Mouse (Mus musculus): ENCODE measurements around the gene Slc1a5. TPM values are rescaled to one million over a fixed set of nuclear protein-coding genes. Genes with fewer than 3 reads are reported as not detected.

Gene Slc1a5
- polyA plus RNA-seq, 1 experiment from 2014 or later: 8.8 TPM

DNA sequence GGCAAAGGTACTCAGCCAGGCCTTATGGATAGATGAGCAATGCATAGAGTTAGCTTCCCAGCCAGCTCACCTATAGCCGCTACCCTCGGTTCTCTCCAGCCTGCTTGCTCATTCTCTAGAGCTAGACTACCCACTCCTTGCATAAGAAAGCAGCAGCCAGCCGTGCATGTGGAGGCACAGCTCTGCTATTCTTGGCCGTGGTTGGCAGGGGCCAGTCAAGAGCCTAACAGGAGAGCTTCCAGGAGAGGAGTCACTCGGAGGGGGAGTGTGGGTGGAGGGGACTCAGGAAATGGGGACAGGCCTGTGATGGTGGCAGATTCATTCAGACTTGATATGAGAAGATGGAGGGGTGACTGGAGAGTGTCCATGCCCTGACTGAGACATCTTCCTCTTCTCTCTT lies 42.6 kb downstream of the Slc1a5 start:
- 0 out of 2 replicates have a peak overlapping the region, but pooled peaks have one; percentile 2 for H3K9ac ChIP-seq
- no peak overlapping the region for H3K4me2 ChIP-seq
- no peaks in the 10 kb centered on the region for H3K9me3 ChIP-seq
- 79% methylated on average over 5 of the region's 5 CpGs for WGBS
- H3K4me3 ChIP-seq: no peak overlapping the region
- H3K27ac ChIP-seq (replicated peaks): no peak overlapping the region
- no peaks in the 10 kb centered on the region for H3K27me3 ChIP-seq
- no peak for ATAC-seq (ENCODE audit: low read depth)
- H3K4me1 ChIP-seq (replicated peaks): peaks cover 56% of the 10 kb centered on the region
- H3K36me3 ChIP-seq: peaks cover 64% of the 10 kb centered on the region

DNA sequence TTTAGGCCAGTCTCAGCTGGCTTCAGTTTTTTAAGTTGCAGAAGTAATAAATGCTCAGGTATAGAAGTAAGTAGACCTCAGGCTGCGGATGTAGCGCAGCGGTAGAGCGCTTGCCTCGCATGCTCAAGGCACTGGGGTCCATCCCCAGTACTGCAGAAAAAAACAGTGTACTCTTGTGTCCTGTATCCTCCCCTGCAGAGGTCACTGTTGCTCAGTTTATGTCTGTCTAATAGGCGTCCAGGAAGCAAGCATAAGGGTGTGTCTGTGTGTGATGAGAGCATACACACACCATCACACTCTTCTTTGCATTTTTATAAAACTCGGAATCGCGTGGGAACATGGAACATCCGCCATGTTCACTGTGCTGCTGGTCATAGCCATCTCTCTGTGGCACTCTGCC lies 44.6 kb downstream of the Slc1a5 start:
- Histone ChIP-seq H3K36me3 (peaks cover 85% of the 10 kb centered on the region), H3K4me1 (replicated peaks) (peaks cover 35% of the 10 kb centered on the region), H3K4me2 (no peak overlapping the region), H3K27ac (replicated peaks) (no peak overlapping the region), H3K9ac (no peak overlapping the region), H3K9me3 (no peaks in the 10 kb centered on the region), H3K27me3 (no peaks in the 10 kb centered on the region), H3K4me3 (no peak overlapping the region)
- WGBS: 83% methylated on average over 10 of the region's 10 CpGs
- ATAC-seq (ENCODE audit: low read depth): no peak

DNA sequence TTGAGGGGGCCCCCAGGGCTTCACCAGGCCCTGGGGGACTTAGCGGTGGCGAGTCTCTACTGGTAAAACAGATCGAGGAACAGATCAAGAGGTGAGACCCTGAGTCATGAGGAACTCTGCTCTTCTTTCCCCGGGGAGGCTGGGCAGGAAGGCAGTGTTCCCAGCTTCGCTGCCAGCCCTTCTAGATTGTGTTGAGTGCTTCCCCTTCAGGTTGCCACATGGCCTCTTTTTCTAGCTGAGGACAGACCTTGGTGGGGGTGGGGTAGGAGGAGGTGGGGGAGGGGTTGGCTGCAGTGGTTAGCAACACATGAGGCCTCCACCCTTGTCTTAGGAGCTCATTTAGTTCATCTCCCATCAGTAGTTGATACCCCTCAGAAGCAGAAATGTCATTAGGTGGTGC lies 45.4 kb downstream of the Slc1a5 start:
- Histone ChIP-seq H3K9ac (no peak overlapping the region), H3K27me3 (no peaks in the 10 kb centered on the region), H3K4me2 (no peak overlapping the region), H3K9me3 (no peaks in the 10 kb centered on the region), H3K36me3 (peaks cover 93% of the 10 kb centered on the region), H3K4me1 (replicated peaks) (peaks cover 27% of the 10 kb centered on the region), H3K4me3 (no peak overlapping the region), H3K27ac (replicated peaks) (no peak overlapping the region)
- 87% methylated on average over 5 of the region's 5 CpGs for WGBS
- ATAC-seq (ENCODE audit: low read depth): no peak

DNA sequence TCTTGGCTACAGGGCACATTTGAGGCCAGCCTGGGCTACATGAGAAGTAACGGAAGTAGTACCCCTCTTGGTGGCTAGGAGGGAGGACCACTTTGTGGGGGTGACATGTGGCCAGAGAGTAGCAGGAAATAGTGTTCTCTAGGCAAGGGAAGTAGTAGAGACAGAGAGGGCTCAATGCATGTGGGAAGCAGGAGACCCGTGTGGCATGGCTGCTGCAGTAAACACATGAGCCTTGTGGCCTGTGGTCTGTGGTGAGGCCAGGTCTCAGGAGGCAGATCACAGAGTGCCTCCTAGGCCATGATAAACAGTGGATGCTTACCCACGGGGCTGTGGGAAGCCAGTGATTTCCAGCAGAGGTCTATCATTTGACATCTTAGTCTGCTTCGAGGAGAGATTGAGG lies 46.1 kb downstream of the Slc1a5 start:
- 78% methylated on average over 4 of the region's 4 CpGs for WGBS
- no peak for ATAC-seq (ENCODE audit: low read depth)
- peaks cover 98% of the 10 kb centered on the region for H3K36me3 ChIP-seq

DNA sequence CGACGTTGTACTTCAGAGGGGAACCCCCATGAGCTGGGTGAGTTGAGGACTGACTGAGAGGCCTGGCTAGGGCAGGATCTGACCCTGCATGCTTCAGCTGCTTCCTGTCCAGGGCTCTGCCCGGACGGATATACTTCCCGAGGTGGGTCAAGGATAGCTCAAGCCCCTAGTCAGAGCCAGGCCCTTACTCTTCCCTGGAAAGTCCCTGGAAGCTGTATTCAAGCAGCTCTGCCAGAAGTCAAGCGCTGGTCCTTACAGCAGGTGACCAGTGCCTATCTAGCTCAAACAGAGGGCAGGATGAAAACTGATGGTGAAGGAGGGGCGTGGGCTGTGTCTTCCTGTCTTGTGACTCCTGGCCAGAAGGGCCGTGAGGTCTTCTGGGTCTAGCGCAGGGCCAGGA lies 49.3 kb downstream of the Slc1a5 start:
- no peak overlapping the region for H3K9ac ChIP-seq
- H3K27ac ChIP-seq (replicated peaks): no peak overlapping the region
- no peak for ATAC-seq (ENCODE audit: low read depth)
- peaks cover 99% of the 10 kb centered on the region for H3K36me3 ChIP-seq
- no peak overlapping the region for H3K4me2 ChIP-seq
- H3K27me3 ChIP-seq: no peaks in the 10 kb centered on the region
- 95% methylated on average over 9 of the region's 9 CpGs for WGBS
- H3K4me1 ChIP-seq (replicated peaks): peaks cover 6% of the 10 kb centered on the region
- H3K9me3 ChIP-seq: no peaks in the 10 kb centered on the region
- H3K4me3 ChIP-seq: no peak overlapping the region

More for the DNA sequence above, 46.1 kb downstream of the Slc1a5 start:
- Histone ChIP-seq H3K4me2 (no peak overlapping the region), H3K27me3 (no peaks in the 10 kb centered on the region), H3K27ac (replicated peaks) (no peak overlapping the region), H3K4me1 (replicated peaks) (peaks cover 20% of the 10 kb centered on the region), H3K4me3 (no peak overlapping the region), H3K9ac (no peak overlapping the region), H3K9me3 (no peaks in the 10 kb centered on the region)

DNA sequence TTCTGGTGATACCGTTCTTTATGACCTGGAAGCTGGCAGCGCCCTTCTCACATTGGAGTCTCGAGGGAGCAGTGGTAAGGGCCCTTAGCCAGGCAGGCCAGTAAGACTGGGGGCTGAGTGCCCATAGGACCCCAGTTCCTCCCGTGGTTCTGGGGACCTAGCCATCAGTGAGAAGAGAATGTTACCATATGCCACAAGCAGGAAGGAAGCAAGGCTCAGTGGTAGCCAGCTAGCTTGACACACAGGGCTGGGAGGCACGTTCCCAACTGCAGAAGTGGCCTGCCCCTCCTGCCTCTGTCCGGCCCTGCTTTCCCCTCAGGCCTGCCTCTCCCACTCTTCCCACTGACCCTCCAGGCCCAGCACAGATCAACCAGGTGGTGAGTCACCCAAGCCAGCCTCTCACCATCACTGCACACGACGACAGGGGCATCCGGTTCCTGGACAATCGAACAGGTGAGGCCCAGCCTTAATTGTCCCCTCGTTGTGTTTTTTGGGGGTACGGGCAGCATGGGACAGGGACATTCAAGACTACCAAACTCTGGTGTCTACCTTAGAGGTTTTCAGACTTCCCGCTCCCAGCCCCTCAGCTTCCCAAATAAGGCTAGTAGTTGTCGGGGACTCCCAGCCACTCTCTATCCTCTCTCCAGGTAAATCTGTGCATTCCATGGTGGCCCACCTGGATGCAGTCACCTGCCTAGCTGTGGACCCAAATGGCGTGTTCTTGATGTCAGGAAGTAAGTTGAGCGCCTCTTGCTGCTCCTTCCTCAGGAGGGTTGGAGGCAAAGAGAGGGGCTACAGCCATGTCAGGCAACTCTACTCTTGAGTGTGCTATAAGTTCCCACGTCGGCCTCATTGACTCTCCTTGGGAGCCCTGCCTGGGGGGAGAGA lies 57.0 kb downstream of the Slc1a5 start:
- no peak overlapping the region for H3K27ac ChIP-seq (replicated peaks)
- H3K4me1 ChIP-seq (replicated peaks): peaks cover 7% of the 10 kb centered on the region
- H3K4me2 ChIP-seq: no peak overlapping the region
- H3K4me3 ChIP-seq: no peak overlapping the region
- WGBS: 94% methylated on average over 18 of the region's 18 CpGs
- no peaks in the 10 kb centered on the region for H3K27me3 ChIP-seq
- no peak for ATAC-seq (ENCODE audit: low read depth)
- no peaks in the 10 kb centered on the region for H3K9me3 ChIP-seq
- H3K36me3 ChIP-seq: peaks cover 82% of the 10 kb centered on the region
- no peak overlapping the region for H3K9ac ChIP-seq

DNA sequence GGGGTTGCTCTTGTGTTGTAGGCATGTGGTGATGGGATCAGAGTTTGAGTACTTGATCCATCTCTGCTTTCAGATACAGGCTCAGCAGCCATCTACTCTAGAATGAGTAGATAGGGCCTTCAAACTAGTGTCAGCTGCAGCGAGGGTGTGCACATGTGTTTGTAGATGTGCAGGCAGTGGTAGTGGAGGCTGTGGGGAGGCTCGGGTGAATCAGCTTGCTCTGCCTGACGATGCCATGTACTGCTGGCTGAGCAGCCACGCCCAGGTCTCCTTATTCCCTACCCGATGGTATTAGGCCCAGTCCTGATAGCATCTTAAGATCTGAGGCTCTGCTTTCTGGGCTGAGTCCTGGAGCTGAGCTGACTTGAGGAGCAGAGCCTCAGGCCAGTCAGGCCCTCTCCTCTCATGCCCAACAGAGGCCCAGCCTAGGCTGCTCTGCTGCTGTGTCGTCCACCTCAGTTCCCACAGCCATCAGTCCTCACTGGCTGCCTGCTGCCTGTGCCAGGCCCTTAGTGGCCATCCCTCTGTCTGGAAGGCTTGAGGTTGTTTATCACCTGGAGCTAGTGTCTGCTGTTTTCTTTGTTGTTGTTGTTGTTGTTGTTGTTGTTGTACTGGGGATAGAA lies 57.8 kb downstream of the Slc1a5 start:
- 84% methylated on average over 6 of the region's 6 CpGs for WGBS
- H3K4me3 ChIP-seq: no peak overlapping the region
- peaks cover 74% of the 10 kb centered on the region for H3K36me3 ChIP-seq

DNA sequence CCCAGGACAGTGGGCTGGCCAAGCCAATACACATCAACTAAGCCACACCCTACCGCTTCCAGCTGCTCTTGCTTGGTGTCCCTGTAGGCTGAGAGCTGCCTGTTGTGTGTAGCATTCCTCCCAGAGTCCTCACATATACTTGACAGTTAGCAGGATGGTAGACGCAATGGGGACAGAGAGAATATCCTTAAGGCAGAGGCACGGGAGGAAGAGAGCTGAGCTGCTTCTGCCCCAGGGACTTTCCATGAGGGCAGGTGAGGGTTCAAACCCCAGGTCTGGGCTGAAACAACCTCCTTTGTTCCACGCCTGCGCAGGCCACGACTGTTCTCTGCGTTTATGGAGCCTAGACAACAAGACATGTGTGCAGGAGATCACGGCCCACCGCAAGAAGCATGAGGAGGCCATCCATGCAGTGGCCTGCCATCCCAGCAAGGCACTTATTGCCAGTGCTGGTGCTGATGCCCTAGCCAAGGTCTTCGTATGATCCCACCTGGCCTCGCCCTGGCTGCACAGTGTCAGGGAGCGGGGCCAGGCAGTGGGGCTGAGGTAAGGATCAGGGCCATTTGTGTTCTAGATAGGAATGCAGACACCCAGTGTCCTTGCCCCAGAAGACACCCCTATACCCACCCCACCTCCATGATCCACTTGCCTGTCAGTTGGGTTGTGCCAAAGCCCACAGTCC lies 58.4 kb downstream of the Slc1a5 start:
- Histone ChIP-seq H3K9me3 (no peaks in the 10 kb centered on the region), H3K4me2 (no peak overlapping the region), H3K4me3 (no peak overlapping the region), H3K27me3 (no peaks in the 10 kb centered on the region), H3K27ac (replicated peaks) (no peak overlapping the region), H3K9ac (no peak overlapping the region), H3K36me3 (peaks cover 68% of the 10 kb centered on the region), H3K4me1 (replicated peaks) (peaks cover 21% of the 10 kb centered on the region)
- no peak for ATAC-seq (ENCODE audit: low read depth)
- WGBS: 96% methylated on average over 12 of the region's 12 CpGs

More for the DNA sequence above, 57.8 kb downstream of the Slc1a5 start:
- Histone ChIP-seq H3K27me3 (no peaks in the 10 kb centered on the region), H3K27ac (replicated peaks) (no peak overlapping the region), H3K4me2 (no peak overlapping the region), H3K9me3 (no peaks in the 10 kb centered on the region), H3K4me1 (replicated peaks) (peaks cover 14% of the 10 kb centered on the region), H3K9ac (no peak overlapping the region)
- ATAC-seq (ENCODE audit: low read depth): no peak

DNA sequence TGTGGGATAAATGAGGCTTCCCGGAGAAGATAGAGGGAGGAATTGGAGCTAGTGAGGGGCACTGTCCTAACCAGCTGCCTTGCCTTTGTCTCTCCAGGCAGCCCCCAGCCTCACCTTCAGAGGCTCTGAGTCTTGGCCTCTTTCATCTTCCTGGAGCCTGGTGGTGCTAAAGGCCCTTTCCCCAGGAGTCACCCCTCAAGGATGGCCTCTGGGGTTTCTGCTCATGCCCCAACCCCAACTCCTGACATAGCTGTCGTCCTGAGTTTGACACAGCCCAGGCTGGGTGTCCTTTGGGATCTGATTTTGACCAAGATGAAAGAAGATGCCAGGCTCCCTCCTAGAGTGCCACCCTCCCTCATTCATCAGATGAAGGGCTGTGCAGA lies 59.0 kb downstream of the Slc1a5 start:
- no peak overlapping the region for H3K27ac ChIP-seq (replicated peaks)
- H3K4me3 ChIP-seq: no peak overlapping the region
- peaks cover 26% of the 10 kb centered on the region for H3K4me1 ChIP-seq (replicated peaks)
- peaks cover 62% of the 10 kb centered on the region for H3K36me3 ChIP-seq
- ATAC-seq (ENCODE audit: low read depth): no peak
- no peak overlapping the region for H3K4me2 ChIP-seq
- 90% methylated on average over 2 of the region's 2 CpGs for WGBS
- H3K9me3 ChIP-seq: no peaks in the 10 kb centered on the region
- H3K9ac ChIP-seq: no peak overlapping the region
- H3K27me3 ChIP-seq: no peaks in the 10 kb centered on the region

DNA sequence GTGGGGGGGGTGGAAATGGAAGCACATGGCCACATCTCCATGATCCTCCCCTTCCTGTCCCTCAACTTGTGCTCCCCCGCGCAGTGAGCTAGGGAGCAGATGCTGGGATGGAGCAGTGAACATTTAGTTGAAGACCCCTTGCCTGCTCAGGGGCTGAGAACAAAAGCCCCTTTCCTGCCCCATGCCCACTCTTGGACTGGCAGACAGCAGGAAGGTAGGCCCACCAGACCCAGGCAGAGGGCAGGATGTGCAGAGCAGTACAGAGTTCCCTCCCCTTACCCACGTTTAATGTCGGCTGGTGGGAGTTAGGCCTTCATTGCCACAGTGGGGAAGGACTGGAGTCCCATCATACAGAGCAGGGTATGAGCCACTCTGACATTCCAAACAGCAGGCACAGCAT lies 59.9 kb downstream of the Slc1a5 start:
- no peak overlapping the region for H3K4me3 ChIP-seq
- 0 out of 2 replicates have a peak overlapping the region, but pooled peaks have one; percentile 69 for H3K27ac ChIP-seq (replicated peaks)
- peaks cover 34% of the 10 kb centered on the region for H3K4me1 ChIP-seq (replicated peaks)
- WGBS: 73% methylated on average over 4 of the region's 4 CpGs
- ATAC-seq (ENCODE audit: low read depth): no peak; the same call in 1 of the 2 replicates
- peaks cover 55% of the 10 kb centered on the region for H3K36me3 ChIP-seq
- H3K9ac ChIP-seq: no peak overlapping the region
- no peak overlapping the region for H3K4me2 ChIP-seq
- H3K9me3 ChIP-seq: no peaks in the 10 kb centered on the region
- no peaks in the 10 kb centered on the region for H3K27me3 ChIP-seq

DNA sequence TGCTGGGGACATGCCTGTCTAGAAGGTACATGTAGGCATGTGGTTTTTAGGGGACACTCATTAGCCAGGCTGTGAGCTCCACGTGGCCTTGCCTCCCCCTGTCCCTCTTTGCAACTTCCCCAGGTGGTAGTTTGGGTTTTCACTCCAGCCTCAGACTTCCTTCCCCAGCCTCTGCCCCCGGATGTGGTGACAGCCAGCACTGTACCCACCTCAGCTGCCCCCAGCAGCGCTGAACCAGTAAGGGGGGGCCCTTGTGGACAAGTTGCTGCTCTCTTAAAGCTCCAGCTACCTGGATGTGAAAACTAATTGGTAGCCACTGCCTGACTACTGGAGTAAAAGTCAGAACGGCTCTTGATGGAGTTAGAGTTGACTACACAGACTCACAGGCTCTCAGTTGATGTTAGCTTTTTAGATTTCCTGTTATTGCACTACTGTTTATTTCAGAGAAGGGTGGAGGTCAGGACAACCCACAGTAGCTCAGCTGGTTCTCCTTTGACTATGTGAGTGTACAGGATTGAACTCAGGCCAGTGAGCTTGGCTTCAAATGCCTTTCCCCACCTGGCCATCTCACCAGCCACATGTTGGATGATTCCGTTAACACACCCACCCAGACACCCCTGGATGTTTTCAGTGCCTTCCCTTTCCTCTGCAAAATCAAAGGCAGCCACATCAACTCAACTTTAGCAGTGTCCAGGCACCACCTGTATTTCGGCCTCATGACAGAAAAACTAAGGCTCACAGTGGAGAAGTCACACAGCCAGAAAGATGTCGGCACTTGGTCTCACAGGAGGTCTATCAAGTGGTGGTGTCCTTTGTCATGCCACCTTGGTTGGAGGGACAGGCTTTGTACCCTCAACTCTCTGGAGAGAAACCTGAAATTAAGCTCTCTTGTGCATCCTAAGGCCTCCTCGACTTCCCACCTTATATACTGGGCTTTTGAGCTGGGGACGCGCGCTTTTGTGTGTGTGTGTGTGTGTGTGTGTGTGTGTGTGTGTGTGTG lies 60.7 kb downstream of the Slc1a5 start:
- Histone ChIP-seq H3K4me2 (peak overlapping the region; percentile 97), H3K9me3 (no peaks in the 10 kb centered on the region), H3K27ac (replicated peaks) (peak overlapping the region; percentile 69), H3K4me1 (replicated peaks) (peaks cover 34% of the 10 kb centered on the region), H3K4me3 (peak overlapping the region; percentile 55), H3K9ac (peak overlapping the region; percentile 83; the same call in 1 of the 2 replicates), H3K36me3 (peaks cover 51% of the 10 kb centered on the region), H3K27me3 (no peaks in the 10 kb centered on the region)
- ATAC-seq (ENCODE audit: low read depth): peak; percentile 2; the same call in 1 of the 2 replicates
- 43% methylated on average over 11 of the region's 11 CpGs for WGBS

Data from neural tube, embryonic 13.5 days (tissue).